Comparison of ENCODE assay signal across 8 mouse cellular contexts in genomic region chr12:24462121-24462520, GRCm38 (mm10). TPM values are rescaled to one million over a fixed set of nuclear protein-coding genes. Genes with fewer than 3 reads are reported as not detected.
DNase-seq lines count a peak whose midpoint lies in the region; ATAC-seq and TF ChIP-seq lines count a peak whose summit lies in the region.
"Not testable (repeated sequence)": the region's sequence is repeated elsewhere in the genome, so short reads cannot be mapped to it uniquely, and the experiment has no call there.

No protein-coding gene starts in this region.

- TF ChIP-seq POLR2A in MEL (IDR thresholded peaks at IDR 0.05; ENCODE audit: control insufficient read depth in 1 of 2, insufficient read depth in 1 of 2, low read depth in 1 of 2, low read length in 2 of 2, poor library complexity in 1 of 2); brain, embryonic 14.5 days (IDR thresholded peaks at IDR 0.05; ENCODE audit: borderline replicate concordance, extremely low read depth, insufficient read depth, insufficient read length, poor library complexity, severe bottlenecking); testis, adult 2 months (IDR thresholded peaks at IDR 0.05; ENCODE audit: control insufficient read depth, low read depth, low read length): not testable (repeated sequence)

- not testable (repeated sequence) for H3K4me1 ChIP-seq in MEL (ENCODE audit: control insufficient read depth in 1 of 2, insufficient read depth in 2 of 2, low read length in 2 of 2); midbrain, postnatal 0 days (ENCODE audit: insufficient read depth, low read length); testis, adult 2 months (ENCODE audit: control insufficient read depth, insufficient read depth, low read length)

- DNase-seq in A20 (ENCODE audit: low read depth, low spot score) (peak; percentile 46), MEL (ENCODE audit: low read depth, low spot score) (peak; percentile 14)
- DNase-seq in brain, embryonic 14.5 days (ENCODE audit: low read depth); left cerebral cortex, adult 2 months (ENCODE audit: extremely low spot score in 1 of 2, low spot score in 2 of 2); midbrain, postnatal 0 days (ENCODE audit: low spot score): not testable (repeated sequence)

- not testable (repeated sequence) for H3K27me3 ChIP-seq in MEL (ENCODE audit: control insufficient read depth in 1 of 2, insufficient read depth in 2 of 2, low read length in 2 of 2); midbrain, postnatal 0 days (ENCODE audit: insufficient read depth, low read length); testis, adult 2 months (ENCODE audit: control insufficient read depth, insufficient read depth, low read length)

- TF ChIP-seq RAD21 in MEL (IDR thresholded peaks at IDR 0.05; ENCODE audit: low read depth, low read length), result peak; percentile 57

- 40% methylated on average over 4 of the region's 4 CpGs for WGBS in midbrain, postnatal 0 days

- not testable (repeated sequence) for H3K36me3 ChIP-seq in MEL (ENCODE audit: control insufficient read depth in 1 of 2, insufficient read depth in 2 of 2, low read length in 2 of 2); midbrain, postnatal 0 days (ENCODE audit: insufficient read depth, low read length); testis, adult 2 months (ENCODE audit: control insufficient read depth, insufficient read depth, low read length)

- ATAC-seq in erythroblast, adult 5-6 weeks (replicated peaks; ENCODE audit: low FRiP score, poor library complexity, severe bottlenecking), result peak; percentile 67
- peak; percentile 64 for ATAC-seq in inflammation-experienced regulatory T-cells, adult 6 months
- ATAC-seq in midbrain, postnatal 0 days (ENCODE audit: low FRiP score), result not testable (repeated sequence)

- intact Hi-C loops in left cerebral cortex, adult 2 months (cut with DNase I), result not testable (repeated sequence)

- not testable (repeated sequence) for H3K79me2 ChIP-seq in MEL (ENCODE audit: control insufficient read depth, insufficient read depth, low read length, poor library complexity)

- not testable (repeated sequence) for TF ChIP-seq EP300 in MEL (IDR thresholded peaks at IDR 0.05; ENCODE audit: low read depth in 1 of 2, low read length in 2 of 2)

- peak; percentile 10 to 78 (median 63); a peak in 4 of 6 replicates for TF ChIP-seq CTCF in MEL (IDR thresholded peaks at IDR 0.05 in 2 of 3, conservative IDR thresholded peaks at IDR 0.05 in 1 of 3; ENCODE audit: control insufficient read depth in 1 of 3, insufficient read depth in 1 of 3, low read depth in 2 of 3, low read length in 3 of 3, poor library complexity in 1 of 3, severe bottlenecking in 1 of 3)
- TF ChIP-seq CTCF in brain, embryonic 14.5 days (IDR thresholded peaks at IDR 0.05; ENCODE audit: borderline replicate concordance, extremely low read depth, insufficient read depth, insufficient read length), result peak; percentile 49; the same call in 1 of the 2 replicates
- TF ChIP-seq CTCF in left cerebral cortex, adult 2 months (IDR thresholded peaks at IDR 0.05), result peak; percentile 76
- peak; percentile 58 for TF ChIP-seq CTCF in midbrain, postnatal 0 days (IDR thresholded peaks at IDR 0.05)
- TF ChIP-seq CTCF in testis, adult 2 months (IDR thresholded peaks at IDR 0.05; ENCODE audit: control insufficient read depth, insufficient read depth, insufficient replicate concordance, low read depth, low read length), result peak; percentile 68; the same call in 1 of the 2 replicates

- not testable (repeated sequence) for H3K4me2 ChIP-seq in midbrain, postnatal 0 days (ENCODE audit: low read depth, low read length, poor library complexity, severe bottlenecking)

- not testable (repeated sequence) for H3K27ac ChIP-seq in MEL (ENCODE audit: control insufficient read depth, low read depth, low read length); left cerebral cortex, adult 2 months; midbrain, postnatal 0 days (ENCODE audit: low read depth, low read length); testis, adult 2 months (ENCODE audit: control insufficient read depth, insufficient read depth, low read depth, low read length)

- not testable (repeated sequence) for H3K9ac ChIP-seq in MEL (ENCODE audit: control insufficient read depth, low read depth, low read length, poor library complexity, severe bottlenecking); midbrain, postnatal 0 days (replicated peaks; ENCODE audit: low read length, poor library complexity, severe bottlenecking)

- H3K4me3 ChIP-seq in MEL (ENCODE audit: control insufficient read depth in 1 of 2, insufficient read depth in 1 of 2, low read depth in 2 of 2, low read length in 2 of 2); left cerebral cortex, adult 2 months; midbrain, postnatal 0 days (ENCODE audit: low read depth, low read length); testis, adult 2 months (ENCODE audit: control insufficient read depth, low read depth, low read length): not testable (repeated sequence)

- H3K9me3 ChIP-seq in MEL (replicated peaks; ENCODE audit: insufficient read depth, low read length); midbrain, postnatal 0 days (ENCODE audit: low read length): not testable (repeated sequence)

TF ChIP-seq in MEL, 35 proteins besides CTCF, POLR2A, EP300 and RAD21:
- TF ChIP-seq SMC3 (IDR thresholded peaks at IDR 0.05; ENCODE audit: low read depth, low read length) (peak; percentile 65), ZC3H11A (IDR thresholded peaks at IDR 0.05; ENCODE audit: low read depth, low read length) (peak; percentile 44; the same call in 1 of the 2 replicates)
TF ChIP-seq in MEL: peak in this region for 2; not testable (repeated sequence) for 33.

RNA-seq across cellular contexts. Expression of gene Taf1b, which starts 36.0 kb away (rescaled TPM):
- 28.0 and 28.1 TPM in 2 replicates for total RNA-seq in MEL (2012; rRNA removed)
- 10 to 100 TPM in 1 of 2 experiments, not detected in 1; 26.4 TPM for polyA plus RNA-seq in MEL (2012; ENCODE audit: insufficient read depth in 1 of 2, insufficient read length in 2 of 2, low read depth in 1 of 2, low replicate concordance in 2 of 2, missing spikeins in 1 of 2)
- 20.3 and 20.9 TPM in 2 replicates for polyA plus RNA-seq in brain, embryonic 14.5 days (2012; rRNA removed)
- total RNA-seq in erythroblast, adult 5-6 weeks (2015; ENCODE audit: low replicate concordance), result 6.5 and 17.1 TPM in 2 replicates
- total RNA-seq in erythroblast, adult 5-6 weeks (2017; ENCODE audit: low replicate concordance), result 9.3 and 9.9 TPM in 2 replicates
- polyA plus RNA-seq in inflammation-experienced regulatory T-cells, adult 6 months (2017; shearing (Covaris generic)), result 10 to 100 TPM; 66.4 to 86.6 (median 67.8) TPM
- total RNA-seq in left cerebral cortex, adult 2 months (2021), result 10 to 100 TPM; 26.3 to 31.5 TPM
- 15.2 and 17.5 TPM in 2 replicates for total RNA-seq in midbrain, postnatal 0 days (2014; rRNA removed)
- polyA plus RNA-seq in midbrain, postnatal 0 days (2015; fragmentation: Nextera tagmentation; extraction: Ambion mirVana), result 33.1 and 34.2 TPM in 2 replicates
- 28.0 and 33.9 TPM in 2 replicates for polyA plus RNA-seq in testis, adult 2 months (2012; rRNA removed)
